Mouse (Mus musculus) frontal cortex, postnatal 36 days (tissue): ENCODE results near the gene Cldn11.
"Not testable (repeated sequence)": the region's sequence is repeated elsewhere in the genome, so short reads cannot be mapped to it uniquely, and the experiment has no call there.

Experiments
- DNase-seq, 2 experiments: peaks; one replicate each; pipeline ENCODE4 v3.0.0; 2022; ENCODE audit warnings: low spot score in 2 of 2

The Cldn11 gene

GRCm38 (mm10) chr3:31149706-31150105 lies at the start of gene Cldn11:
Gene Cldn11 (plus strand): TSS chr3:31149920.
- peak in 1 of 2 experiments; percentile 30 for DNase-seq

- no peak for DNase-seq
Measured at GRCm38 (mm10) chr3:31100026-31100425, 49.7 kb upstream of the Cldn11 start.

DNA sequence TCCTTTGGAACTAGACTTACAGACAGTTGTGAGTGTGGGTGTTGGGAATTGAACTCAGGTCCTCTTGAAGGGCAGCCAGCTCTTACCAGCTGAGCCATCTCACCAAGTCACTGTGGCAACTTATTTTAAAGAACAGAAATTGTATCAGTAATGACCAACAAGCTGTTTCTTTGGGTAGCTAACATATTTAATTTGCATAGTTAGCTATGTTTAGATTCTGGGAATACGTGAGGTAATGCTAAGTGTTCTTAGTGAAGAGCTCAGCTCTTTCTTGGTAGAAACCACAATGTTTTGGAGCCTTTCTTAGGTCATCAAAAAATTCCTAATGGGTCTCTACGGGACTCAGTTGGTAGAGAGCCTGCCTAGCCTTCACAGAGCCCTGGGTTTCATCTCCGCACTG lies 48.9 kb upstream of the Cldn11 start:
- DNase-seq = no peak

- DNase-seq = no peak
Measured at GRCm38 (mm10) chr3:31104936-31105335, 44.8 kb upstream of the Cldn11 start.

GRCm38 (mm10) chr3:31106597-31106996 lies 43.1 kb upstream of the Cldn11 start:
- DNase-seq = no peak

DNA sequence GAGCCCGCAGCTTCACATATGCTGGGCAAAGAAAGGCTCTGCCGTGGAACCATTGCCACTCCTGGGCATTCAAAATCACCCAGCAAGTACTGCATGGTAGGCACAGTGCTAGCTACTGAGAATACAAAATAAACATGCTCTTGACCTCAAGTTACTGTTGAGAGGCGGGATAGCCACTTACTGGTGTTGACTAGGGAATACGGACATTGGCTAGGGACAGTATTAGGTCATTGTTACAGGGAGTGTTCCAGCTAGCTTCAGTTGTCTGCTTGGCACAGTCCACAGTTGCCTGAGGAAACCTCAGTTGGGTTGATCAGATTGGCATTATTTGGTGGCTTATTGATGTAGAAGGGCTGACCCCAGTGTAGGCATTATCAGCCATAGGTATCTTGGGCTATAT lies 42.0 kb upstream of the Cldn11 start:
- DNase-seq = no peak

DNA sequence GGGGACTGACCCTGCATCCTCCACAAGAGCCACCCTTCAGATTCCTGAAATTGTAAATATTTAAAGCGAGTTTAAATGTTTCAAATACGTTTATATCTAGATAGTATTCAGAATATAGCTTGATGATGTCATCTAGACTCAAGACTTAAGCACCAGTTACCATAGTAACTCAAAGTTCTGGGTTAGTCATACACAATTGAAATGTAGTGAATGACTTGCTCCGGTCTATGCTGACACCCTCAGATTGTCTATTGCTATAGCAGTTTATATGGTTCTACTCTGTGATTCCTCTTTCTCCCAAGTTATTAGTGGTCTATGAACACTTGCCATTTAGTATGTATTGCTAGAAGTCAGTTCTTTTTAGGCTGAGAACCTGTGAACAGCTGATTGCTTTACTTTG lies 40.6 kb upstream of the Cldn11 start:
- DNase-seq = no peak

- no peak for DNase-seq
Measured at GRCm38 (mm10) chr3:31123098-31123497, 26.6 kb upstream of the Cldn11 start.

DNA sequence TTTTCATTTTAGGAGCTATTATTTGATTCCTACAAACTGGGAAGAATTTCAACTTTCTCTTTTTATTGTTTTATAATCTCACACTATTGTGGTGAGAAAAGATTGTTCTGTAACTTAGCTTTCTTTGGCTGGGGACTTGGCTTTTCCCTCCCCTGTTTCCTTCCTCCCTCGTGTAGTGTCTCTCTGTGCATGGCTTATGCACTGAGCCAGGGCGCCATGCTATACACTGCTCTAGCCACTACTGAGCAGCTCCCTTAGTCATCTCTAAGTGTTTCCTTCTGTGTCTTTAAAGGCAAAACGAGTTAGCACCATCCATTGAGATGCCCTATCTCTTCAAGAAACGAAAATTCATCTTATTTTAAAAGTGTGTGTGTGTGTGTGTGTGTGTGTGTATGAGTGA lies 23.4 kb upstream of the Cldn11 start:
- no peak for DNase-seq

- no peak for DNase-seq
Measured at GRCm38 (mm10) chr3:31126848-31127247, 22.9 kb upstream of the Cldn11 start.

- DNase-seq = no peak
Measured at GRCm38 (mm10) chr3:31129766-31130165, 20.0 kb upstream of the Cldn11 start.

DNA sequence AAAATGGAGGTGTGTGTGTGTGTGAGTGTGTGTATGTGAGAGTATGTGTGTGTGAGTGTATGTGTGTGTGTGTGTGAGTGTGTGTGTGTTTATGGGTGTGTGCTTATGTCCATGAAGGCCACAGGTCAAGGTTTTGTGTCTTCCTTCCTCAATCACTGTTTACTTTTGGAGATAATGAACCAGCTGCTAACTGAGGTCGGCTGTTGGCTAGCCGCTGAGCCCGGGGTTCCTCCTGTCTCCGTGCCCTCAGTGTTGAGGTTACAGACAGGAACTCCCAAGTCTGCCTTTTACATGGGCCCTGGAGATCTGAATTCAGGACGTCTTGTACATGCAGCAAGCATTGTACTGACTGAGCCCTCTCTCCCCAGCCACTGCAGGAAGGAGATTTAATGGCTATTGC lies 16.1 kb upstream of the Cldn11 start:
- DNase-seq = no peak

- no peak for DNase-seq
Measured at GRCm38 (mm10) chr3:31134246-31134645, 15.5 kb upstream of the Cldn11 start.

- no peak for DNase-seq
Measured at GRCm38 (mm10) chr3:31134696-31135095, 15.0 kb upstream of the Cldn11 start.

- not testable (repeated sequence) for DNase-seq
Measured at GRCm38 (mm10) chr3:31136591-31136990, 13.1 kb upstream of the Cldn11 start.

- DNase-seq = peak; percentile 71 to 88
Measured at GRCm38 (mm10) chr3:31138454-31139424, 11.0 kb upstream of the Cldn11 start.

- DNase-seq = no peak
Measured at GRCm38 (mm10) chr3:31141621-31142020, 8.1 kb upstream of the Cldn11 start.

GRCm38 (mm10) chr3:31145222-31145621 lies 4.5 kb upstream of the Cldn11 start:
- DNase-seq = not testable (repeated sequence)

- peak; percentile 71 to 88 for DNase-seq
Measured at GRCm38 (mm10) chr3:31145641-31146290, 4.0 kb upstream of the Cldn11 start.

- no peak for DNase-seq
Measured at GRCm38 (mm10) chr3:31148595-31148994, 1.1 kb upstream of the Cldn11 start.

DNA sequence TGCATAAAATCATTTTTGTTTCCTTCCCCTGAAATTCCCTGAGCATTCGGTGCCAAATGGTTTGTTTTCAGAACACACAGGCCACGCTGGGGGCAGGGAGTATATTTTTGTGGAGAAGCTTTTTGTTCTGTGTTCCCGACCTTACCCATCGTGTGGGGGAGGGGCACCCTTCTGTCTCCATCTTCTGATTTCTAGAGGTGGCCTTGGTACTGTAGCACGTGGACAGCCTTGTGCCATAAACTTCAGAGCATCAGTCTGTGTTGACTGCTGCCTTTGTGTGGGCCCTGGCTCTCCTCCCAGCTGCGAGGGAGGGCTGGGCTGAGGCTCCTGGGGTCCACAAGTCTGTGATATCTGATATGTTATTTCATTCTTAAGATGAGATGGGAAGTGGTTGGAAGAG lies 2.4 kb downstream of the Cldn11 start:
- no peak for DNase-seq

GRCm38 (mm10) chr3:31156126-31156525 lies 6.4 kb downstream of the Cldn11 start:
- DNase-seq = no peak

DNA sequence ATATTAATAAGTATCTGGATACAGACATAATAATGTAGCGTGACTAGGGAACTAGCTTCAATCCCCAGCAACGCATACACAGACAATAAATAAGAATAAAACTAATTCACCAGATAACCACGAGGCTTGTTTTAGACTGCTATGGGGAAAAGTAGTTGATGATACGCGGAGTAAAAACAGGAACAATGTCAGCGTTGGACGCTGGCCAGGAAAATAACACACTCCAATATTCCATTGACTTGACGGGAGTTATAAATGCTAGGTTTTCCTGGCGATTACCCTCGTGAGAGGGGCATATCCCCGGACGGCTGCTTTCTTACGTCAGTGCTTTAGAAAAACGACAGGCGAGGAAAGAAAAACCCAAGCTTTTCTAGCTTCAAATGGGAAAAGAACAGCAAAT lies 8.1 kb downstream of the Cldn11 start:
- DNase-seq = no peak
